Mouse (Mus musculus) c-Kit-negative CD71-positive TER-119-positive erythroid progenitor cells, embryonic 14.5 days (primary cell): ENCODE results near the gene Pgrmc2.

Source experiments
- DNase-seq: peaks from one replicate; pipeline ENCODE4 v3.0.0-alpha.2; 2013; ENCODE audit warnings: low read depth, low spot score

Gene Pgrmc2

DNA sequence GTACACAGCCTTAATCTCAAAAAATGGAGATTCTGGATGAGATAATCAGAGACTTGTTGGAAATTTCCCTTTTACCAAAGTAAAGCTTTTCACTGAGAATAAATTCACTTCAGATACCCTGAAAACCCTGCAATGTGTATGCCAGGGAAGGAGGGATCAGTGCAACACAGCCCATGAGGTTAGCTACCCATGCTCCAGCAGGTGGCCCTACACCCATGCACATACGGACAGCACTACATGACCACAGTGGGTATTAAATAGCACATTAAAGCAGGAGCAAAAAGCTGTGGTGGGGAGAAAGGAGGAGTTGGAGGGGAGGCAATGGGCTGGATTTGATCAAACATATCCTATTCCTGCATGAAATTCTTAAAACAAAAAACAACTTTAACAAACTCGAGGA is 12.3 kb downstream of the Pgrmc2 start:
- no peak for DNase-seq

DNA sequence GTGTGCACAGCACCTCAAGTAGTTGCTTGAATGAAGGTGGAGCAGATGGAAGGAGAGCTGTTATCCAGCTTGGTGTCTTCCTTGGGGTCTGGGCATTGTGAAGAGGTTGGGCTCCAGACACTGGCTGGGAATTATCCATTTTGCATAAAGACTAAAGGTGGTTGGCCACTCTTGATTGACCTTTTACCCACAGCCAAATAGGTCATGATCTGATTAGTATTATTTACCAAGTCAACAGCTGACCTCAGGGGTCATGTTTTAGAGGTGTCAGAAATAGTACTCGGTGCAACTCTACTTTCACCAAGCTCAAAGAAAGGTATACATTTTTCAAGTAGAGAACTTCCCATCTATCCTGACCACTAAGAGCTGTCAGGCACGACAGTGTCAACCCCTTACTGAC is 17.5 kb downstream of the Pgrmc2 start:
- no peak for DNase-seq

DNA sequence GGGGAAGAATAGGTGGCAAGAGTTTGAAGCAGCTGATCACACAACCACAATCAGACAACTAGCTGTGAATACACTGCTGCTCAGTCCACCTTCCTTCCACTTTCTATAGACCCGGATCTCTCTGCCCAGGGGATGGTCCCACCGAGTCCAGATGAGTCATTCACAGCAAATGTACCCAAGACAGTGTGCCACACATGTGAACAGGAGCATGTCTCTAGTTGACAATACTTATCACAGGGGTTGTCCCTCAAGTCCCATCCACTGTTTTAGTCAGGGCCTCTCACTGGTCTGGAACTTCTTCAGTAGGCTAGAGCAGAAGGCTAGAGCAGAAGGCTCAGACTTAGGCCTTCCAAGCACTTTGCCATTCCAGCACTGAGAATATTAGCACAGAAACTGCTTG is 20.1 kb downstream of the Pgrmc2 start:
- no peak for DNase-seq

DNA sequence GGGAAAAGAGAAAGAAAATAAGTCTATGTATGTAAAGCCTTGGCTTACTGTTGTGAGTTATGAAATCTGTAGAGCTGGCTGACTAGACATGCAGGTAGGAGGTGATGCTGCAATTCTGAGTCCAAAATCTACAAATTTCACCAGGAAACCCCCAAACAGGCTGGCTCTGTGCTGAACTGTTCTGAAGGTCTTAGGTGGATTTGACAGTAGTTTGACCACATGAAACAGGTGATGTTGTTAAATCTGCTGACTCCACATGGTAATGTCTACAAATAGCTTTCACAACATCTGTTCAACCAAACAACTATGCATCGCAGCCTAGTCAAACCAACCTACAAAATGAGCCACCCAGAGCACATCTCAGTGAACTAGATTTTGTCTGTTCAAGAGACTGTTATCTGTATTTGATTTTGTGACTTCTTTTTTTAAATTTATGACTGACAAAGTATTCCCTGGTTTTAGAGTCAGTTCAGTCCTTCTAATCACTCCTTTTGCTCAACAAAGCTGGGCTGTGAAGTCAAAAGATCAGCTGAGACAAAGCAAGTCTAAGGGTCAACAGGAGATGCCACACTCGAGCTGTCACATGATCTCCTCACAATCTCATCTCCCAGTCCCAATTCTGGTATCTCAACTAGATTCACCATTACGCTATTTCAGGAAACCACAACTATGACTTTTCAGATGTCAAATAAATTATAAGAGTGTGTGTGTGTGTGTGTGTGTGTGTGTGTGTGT is 20.8 kb downstream of the Pgrmc2 start:
- DNase-seq: no peak

DNA sequence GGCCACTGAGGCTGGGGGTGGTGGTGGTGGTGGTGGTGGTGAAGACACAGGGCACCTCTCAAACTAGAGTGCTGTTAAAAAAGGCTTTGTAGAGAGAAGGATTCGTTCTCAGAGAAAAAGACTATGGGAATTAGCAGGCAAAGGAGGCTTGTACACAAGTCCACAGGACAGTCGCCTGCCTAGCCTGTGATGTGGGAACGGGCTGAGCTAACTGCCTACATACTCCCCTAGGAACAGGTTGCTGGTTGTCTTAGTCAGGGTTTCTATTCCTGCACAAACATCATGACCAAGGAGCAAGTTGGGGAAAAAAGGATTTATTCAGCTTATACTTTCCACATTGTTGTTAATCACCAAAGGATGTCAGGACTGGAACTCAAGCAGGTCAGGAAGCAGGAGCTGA is 23.6 kb downstream of the Pgrmc2 start:
- no peak for DNase-seq

DNA sequence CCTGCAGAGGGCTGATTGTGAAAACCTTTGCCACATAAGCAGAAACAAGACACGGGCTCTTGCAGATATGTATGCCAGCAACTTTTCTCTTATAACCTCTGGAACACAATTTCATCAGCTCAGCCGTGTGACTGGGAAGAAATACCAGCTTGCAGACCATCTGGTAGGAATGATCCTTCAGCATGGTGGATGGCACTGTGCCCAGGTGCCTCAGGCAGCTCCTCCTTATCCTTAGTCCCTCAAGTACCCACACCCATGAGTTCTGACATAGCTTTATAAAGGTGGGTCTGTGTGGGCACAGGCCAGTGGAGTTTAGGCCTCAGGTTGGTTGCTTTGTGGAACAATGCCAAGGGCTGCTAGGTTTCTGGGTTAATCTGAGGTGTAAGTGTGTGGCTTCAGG is 24.5 kb downstream of the Pgrmc2 start:
- no peak for DNase-seq

DNA sequence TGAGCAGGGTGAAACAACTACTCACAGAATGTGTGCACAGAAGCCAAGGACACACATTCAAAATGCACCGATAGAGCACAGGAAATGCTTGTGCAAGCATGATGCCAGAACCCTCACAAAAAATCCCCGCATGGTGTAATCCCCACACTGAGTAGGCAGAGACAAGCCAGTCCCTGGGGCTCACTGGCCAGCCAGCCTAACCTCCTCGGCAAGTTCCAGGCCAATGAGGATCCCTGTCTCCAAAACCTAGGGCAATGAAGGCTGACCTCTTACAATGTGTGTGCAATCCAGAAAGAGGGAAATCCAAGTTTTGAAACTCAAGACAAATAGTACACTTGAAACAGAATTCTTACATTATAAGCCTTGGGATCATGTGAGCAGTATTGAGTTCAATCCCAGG is 29.5 kb downstream of the Pgrmc2 start:
- DNase-seq: no peak

DNA sequence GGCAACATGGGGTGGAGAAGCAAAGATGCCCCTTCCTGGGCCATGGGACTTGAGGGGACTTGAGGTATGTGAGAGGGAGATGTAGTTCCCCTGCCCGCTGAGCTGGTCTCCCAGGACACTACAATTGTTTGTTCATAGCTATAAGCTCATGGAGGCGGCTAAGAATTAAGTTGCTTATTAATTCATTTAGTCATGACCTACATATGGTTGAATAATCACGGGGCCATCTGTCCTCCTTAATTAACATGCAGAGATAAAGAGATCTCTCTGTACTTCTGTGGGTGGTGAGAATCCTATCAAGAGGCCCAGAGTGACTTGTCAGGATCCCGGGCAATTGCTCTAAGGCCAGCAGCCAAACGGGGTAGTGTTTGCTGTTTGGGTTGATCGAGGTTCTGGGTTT is 35.0 kb downstream of the Pgrmc2 start:
- no peak for DNase-seq

DNA sequence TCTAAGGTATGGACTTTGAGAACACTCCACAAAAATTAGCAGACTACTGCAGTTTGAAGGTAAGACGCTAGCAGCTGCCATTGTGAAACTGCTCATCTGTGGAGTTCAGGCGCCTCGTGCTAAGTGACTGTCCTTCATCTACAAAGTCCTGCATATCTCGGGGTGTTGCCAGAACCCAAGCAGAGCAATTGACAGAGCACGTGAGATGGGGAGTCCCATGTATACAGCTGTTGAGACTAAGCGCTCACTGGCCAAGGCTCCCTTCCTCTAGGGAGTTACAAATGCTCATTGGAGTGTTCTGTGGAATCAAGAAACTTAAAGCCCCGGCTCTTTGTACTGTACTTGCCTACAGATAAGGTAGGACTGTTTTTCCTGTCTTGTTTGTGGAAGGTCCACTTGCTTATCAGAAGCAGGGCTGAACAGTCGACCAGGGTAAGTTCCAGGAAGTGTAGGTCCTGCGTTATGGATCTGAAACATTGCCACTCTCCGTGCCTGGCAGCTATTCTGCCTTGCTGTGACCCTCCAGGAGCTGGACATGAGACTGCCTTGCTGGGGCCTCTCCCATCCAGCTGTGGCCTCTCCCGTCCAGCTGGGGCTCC is 39.0 kb downstream of the Pgrmc2 start:
- DNase-seq: no peak

DNA sequence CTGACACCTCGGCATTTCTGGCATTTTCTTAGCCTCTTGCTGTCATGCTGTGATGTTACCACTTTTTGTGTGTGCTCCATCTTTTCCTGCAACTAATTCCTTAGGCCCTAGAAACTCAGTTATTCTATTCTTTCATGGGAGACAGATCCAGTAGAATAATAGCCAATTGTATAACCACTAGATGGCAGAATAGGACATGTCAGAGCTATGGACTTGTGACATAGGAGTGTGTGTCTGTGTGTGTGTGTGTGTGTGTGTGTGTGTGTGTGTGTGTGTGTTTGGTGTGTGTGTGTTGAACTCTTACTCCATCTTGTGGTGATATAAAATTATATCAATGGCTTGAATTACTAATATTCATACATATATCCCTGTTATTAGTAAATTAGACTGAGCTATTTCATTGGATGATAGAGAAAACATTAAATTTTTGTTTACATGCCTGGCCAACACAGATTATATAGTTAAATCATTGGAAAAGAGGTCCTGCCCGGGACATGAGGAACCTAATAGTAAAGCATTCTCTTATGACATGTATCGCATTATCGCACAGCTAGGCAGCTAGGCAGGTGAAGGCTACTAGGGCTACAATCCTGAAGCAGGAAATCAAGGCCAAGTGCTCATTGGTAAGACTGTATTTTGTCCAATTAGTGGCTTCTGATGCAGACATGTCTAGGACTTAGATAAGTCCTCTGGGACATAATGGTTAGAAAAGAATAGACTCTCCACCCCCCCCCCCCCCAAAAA is 40.5 kb downstream of the Pgrmc2 start:
- DNase-seq: peak; percentile 15

DNA sequence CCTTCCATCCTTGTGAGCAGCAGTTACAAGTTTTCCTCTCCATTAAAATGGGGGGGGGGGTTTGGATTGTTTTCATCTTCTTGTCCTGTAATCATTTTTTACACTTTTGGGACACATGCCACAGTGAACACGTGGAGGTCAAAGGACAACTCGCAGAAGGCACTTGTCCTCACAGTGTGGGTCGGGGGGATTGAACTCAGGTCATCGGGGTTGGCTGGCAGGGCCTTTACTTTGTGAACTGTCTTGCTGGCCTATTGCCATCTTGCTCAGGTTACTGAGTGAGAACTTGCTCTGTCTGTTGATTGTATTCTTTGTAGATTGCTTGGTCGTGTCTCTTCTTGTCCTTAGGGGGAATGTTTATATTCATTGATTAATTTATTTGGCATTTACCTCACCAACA is 41.6 kb downstream of the Pgrmc2 start:
- DNase-seq: no peak

DNA sequence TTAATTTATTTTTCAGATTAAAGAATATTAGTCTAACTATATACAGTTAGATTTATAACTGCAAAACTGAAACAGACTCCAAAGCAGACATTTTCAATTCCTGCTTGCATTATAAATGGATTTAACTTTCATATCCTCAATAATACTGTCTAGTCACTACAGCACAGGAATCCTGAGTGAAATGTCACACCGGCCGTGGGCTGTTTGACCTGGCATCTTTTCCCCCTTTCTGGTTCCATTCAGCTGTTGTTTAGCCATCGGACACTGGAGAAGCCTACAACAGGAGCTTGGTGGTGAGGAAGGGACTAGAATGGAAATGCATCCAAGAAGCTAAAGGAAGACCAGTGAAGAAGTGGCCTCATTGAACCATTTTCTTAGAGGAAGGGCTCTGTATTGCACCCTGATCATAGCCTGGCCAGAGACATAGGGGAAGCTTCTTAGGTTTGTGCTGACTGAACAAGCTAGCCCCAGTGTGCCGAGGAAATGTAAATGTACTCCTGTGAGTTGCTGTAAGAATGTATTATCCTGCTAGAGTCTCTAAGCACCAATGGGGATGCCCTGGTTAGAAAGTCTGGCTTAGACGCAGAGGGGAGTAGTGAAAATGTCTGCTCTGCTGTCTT is 44.4 kb downstream of the Pgrmc2 start:
- DNase-seq: no peak

DNA sequence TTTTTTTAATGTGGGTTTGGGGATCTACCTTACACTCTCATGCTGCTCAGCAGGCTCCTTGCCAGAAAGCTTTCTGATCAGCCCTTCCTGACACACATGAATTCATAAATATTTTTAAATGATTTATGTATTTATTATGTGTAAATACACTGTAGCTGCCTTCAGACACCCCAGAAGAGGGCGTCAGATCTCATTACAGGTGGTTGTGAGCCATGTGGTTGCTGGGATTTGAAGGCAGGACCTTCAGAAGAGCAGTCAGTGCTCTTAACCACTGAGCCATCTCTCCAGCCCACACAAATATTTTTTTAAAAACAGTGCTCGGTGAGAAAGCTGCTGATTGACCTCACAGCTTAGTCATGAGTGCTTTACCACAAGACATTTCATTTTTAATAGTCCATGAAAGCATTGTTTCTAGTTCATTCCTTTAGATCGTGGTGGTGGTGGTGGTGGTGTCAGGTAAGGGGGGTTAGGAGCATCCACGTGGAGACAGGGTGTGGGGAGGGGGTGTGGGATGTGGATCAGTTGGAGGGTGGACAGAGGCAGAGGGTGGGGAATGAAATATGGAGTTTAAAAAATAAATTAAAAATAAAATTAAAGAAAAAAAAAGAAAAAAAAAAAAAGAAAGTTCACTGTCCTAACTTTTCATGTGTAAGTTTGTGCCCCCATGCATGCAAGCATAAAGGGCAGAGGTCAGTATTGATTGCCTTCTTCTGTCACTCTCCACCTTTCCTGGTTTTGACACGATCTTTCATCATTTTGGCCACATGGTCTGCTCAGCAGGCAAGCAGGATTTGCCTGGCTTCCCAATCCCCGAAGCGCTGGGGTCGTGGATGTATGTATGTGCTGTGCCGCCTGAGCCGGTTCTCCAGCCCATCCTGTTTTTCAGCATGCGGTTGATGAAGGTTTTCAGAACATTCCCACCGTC is 51.3 kb downstream of the Pgrmc2 start:
- DNase-seq: no peak

DNA sequence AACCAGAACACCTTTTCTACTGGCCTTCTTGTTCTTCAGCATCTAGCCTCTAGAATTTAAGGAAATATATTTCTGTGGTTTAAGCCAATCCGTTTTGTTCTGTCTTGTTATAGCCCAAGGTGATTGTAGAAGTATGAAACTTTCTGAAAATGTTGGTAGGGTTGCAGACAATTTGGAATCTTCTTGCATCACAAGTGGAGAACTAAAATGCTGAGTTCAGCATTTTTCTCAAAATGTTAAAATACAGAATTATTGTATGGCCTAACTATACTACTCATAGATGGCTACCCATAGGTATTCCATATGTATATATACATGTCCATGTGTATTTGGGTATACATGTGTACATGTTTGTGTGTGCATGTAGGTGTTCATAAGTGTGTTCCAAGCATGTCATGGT is 52.1 kb downstream of the Pgrmc2 start:
- no peak for DNase-seq

DNA sequence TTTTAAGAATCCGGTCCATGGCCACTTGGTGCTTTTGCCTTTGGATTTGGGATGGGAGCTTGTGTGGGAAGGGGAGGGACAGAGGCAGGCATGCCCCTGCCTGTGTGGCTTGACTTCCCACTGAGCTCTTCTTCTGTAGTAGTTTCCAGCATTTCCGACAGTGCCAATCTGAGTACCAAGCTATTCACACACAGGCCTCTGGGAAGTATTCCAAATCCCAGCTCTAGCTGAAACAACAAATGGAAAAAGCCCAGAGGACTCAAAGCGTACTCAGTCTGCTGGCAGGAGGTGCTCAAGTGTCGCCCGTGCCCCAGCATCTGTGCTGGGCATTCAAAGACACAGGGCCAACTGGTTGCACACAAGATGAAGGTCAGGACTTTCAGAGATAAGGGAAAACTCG is 60.9 kb downstream of the Pgrmc2 start:
- no peak for DNase-seq

DNA sequence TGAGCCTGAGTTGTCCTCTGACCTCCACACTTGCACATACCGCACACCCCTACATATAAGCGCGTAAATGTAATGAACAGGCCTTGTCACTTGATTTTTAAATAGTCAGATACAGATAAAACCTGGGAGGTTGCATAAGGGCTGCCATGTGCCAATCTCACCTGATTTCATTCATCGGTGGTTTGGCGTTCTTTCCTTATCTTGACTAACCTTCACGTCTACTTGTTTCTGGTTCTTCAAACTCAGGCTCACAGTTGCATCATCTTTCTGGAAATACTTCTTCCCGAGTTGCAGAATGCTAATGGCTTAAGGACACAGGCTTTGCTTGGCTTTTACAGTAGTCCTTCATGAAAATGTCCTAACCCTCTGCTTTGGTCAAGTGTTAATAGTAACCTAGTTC is 62.2 kb downstream of the Pgrmc2 start:
- DNase-seq: no peak

DNA sequence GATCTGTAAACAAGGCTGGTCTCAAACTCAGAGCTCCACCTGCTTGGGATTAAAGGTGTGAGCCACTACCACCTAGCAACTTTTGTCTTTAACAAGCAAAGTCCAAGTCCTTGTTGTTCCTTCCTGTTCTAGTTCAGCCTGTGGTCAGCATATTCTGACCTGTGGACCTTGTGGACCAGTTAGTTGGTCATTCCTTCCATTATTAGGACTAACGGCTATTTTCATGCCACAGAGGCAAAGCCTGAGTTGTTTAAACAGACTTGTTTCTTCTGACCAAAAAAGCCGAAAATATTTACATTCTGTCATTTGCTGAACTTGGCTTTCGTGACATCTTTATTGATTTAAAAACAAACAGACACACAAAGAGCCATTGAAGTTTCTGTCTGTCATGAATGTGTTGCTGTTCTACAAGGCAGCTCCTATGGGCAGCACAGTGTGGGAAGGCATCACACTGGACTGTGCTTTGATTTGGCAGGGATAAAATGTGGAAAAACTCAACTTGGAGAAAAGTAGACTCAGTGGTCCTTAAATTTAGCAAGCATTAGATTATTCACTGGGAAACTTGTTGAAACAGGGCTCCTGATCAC is 64.7 kb downstream of the Pgrmc2 start:
- no peak for DNase-seq
